Mouse (Mus musculus) limb, embryonic 15.5 days (tissue): ENCODE measurements around the gene Bex2. TPM values are rescaled to one million over a fixed set of nuclear protein-coding genes. Genes with fewer than 3 reads are reported as not detected.
"Not testable (repeated sequence)": the region's sequence is repeated elsewhere in the genome, so short reads cannot be mapped to it uniquely, and the experiment has no call there.

Experiments used
- ATAC-seq: fragments of 200-750 bp; cut with Nextera tagmentation; 2 replicates; pipeline ENCODE4 v1.8.0; 2017; ENCODE audit warnings: low read depth, moderate TSS enrichment; ENCODE audit not compliant: insufficient number of reproducible peaks, low FRiP score, low TSS enrichment
- H3K27ac ChIP-seq: fragments of 300-500 bp; sonication (generic); 2 replicates; pipeline ENCODE4 v1.5.1; 2015; ENCODE audit warnings: moderate library complexity, mild to moderate bottlenecking, inconsistent platforms
- H3K27me3 ChIP-seq: fragments of 300-500 bp; sonication (generic); 2 replicates; pipeline ENCODE4 v1.6.1; 2015; ENCODE audit warnings: inconsistent platforms
- H3K36me3 ChIP-seq: fragments of 300-500 bp; sonication (generic); 2 replicates; pipeline ENCODE4 v1.6.1; 2015; ENCODE audit warnings: inconsistent platforms
- H3K4me1 ChIP-seq: fragments of 300-500 bp; sonication (generic); 2 replicates; pipeline ENCODE4 v1.6.1; 2015; ENCODE audit warnings: inconsistent platforms
- H3K4me2 ChIP-seq: fragments of 300-500 bp; sonication (generic); 2 replicates; pipeline ENCODE4 v1.6.1; 2015; ENCODE audit warnings: mild to moderate bottlenecking, inconsistent platforms
- H3K4me3 ChIP-seq: fragments of 300-500 bp; sonication (generic); 2 replicates; pipeline ENCODE4 v1.5.1; 2015; ENCODE audit warnings: mild to moderate bottlenecking, inconsistent platforms
- H3K9ac ChIP-seq: fragments of 300-500 bp; sonication (generic); 2 replicates; pipeline ENCODE4 v1.6.1; 2015; ENCODE audit warnings: inconsistent platforms
- H3K9me3 ChIP-seq: fragments of 300-500 bp; sonication (generic); 2 replicates; pipeline ENCODE4 v1.6.1; 2016; ENCODE audit warnings: inconsistent platforms
- WGBS: fragments of 180-500 bp; shearing (Covaris S2); methylation state at CpG from one replicate; pipeline ENCODE4 v1.1.7; 2015; 5-methylcytosine and 5-hydroxymethylcytosine counted together
- polyA plus RNA-seq: library from polyadenylated mRNA; unstranded; fragments of >200 nt; fragmentation: Nextera tagmentation; extraction: Ambion mirVana; gene quantifications from 2 replicates; pipeline ENCODE4 v1.2.1, GENCODE M21; 2015

The Bex2 gene
- polyA plus RNA-seq, 1 experiment from 2014 or later: 51.8 TPM

DNA sequence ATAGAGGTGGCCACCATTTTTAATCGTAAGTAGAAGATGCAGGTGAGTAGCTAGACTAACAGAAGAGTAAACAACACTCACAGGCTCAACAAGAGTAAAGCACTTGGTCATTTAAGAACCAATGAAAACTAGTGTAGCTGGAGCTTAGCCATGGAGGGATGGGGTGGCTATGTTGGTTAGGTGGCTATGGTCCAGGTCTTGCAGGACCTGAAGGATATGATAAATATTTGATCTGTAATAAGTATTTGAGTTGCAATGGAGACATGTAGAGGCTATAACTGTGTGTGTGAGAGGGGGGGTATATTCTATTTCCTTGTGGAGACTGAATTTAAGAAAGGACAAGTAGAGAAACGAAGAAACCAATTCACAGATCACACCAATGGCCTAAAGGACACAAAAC lies 16.8 kb downstream of the Bex2 start:
- Histone ChIP-seq H3K27me3 (peaks cover 3% of the 10 kb centered on the region; the same call in 1 of the 2 replicates), H3K9ac (no peak overlapping the region), H3K36me3 (no peaks in the 10 kb centered on the region), H3K9me3 (no peaks in the 10 kb centered on the region), H3K4me1 (no peaks in the 10 kb centered on the region), H3K27ac (no peak overlapping the region), H3K4me3 (no peak overlapping the region), H3K4me2 (no peak overlapping the region)
- WGBS: 69% methylated on average over 2 of the region's 2 CpGs
- ATAC-seq: no peak

DNA sequence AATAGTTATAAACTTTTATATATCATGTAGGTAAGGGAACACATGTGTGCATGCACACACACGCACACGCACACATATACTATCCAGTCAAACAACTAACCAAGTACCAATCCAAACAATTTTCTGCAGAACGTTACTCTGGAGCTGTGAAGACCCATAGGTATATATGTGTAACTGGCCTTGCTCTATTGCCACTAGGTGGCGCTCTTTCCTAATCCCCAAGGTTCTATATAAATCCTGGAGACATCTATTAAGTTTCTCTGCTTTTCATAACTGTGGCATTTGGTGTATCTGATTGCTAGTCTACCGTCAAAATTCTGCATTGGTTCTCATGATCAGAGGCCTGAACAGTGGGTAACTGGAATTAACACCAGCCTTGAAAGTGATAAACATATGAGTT lies 20.5 kb downstream of the Bex2 start:
- no peak overlapping the region for H3K4me2 ChIP-seq
- ATAC-seq: no peak
- H3K9ac ChIP-seq: no peak overlapping the region
- no peaks in the 10 kb centered on the region for H3K9me3 ChIP-seq
- 20% methylated on average over 5 of the region's 5 CpGs for WGBS
- no peak overlapping the region for H3K27ac ChIP-seq
- peaks cover 3% of the 10 kb centered on the region; the same call in 1 of the 2 replicates for H3K27me3 ChIP-seq
- H3K36me3 ChIP-seq: no peaks in the 10 kb centered on the region
- no peaks in the 10 kb centered on the region for H3K4me1 ChIP-seq
- no peak overlapping the region for H3K4me3 ChIP-seq

DNA sequence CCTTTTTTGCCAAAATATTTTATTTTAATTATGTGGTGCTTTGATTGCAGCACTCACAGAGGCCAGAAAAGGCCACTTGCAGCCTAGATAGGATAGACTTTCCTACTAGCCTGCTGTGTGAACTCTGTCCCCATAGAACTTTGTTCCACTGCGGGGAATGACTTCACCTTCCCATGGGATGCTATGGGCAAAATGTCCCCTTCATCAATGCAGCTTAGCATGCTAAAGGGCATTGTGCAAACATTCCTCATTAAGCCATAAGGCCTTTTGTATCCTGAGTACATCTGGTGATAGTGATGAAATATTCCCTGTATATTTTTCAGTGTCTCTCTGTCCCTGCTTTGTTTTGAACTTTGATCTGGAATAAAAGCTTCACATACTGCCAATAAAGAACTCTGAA lies 24.3 kb downstream of the Bex2 start:
- WGBS: 84% methylated on average over 1 of the region's 1 CpGs
- no peaks in the 10 kb centered on the region for H3K27me3 ChIP-seq
- ATAC-seq: no peak

DNA sequence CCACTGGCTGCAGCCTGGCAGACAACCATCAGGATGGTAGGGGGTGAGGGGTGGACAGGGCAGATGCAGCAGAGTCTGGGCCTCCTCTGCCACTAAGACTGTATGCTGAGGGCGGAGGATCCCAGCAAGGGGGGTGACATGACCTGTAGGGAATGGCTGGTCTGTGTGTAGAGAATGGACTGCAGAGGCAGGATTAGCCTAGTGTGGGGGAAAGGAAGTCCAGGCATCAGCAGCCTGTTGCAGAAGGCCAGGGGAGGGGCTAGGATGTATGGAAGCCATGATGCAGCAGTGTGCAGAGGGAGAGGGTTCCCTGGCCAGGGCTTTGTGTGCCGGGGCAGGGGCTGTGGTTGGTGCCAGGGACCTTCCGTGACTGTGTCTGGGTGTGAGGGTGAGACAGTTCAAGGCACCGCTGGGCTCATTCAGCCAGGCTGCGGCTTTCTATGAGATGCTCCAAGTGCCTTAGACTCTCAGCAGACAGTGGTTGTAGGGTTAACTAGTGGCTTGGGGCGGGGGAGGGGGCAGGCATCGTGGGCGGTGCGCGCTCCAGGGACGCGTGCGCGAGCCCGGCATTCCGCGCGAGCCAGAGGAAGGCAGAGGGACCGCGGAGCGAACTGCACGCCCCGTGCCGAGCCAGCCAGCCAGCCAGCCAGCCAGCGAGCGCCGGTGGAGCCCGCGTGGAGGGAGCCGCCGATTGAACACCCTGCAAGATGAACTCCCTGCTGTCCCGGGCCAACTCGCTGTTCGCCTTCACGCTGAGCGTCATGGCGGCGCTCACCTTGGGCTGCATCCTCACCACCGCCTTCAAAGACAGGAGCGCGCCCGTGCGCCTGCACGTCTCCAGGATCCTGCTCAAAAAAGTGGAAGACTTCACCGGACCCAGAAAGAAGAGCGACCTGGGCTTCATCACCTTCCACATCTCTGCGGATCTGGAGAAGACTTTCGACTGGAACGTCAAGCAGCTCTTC lies 35.0 kb downstream of the Bex2 start, which contains the start of gene Arxes1:
Gene Arxes1, plus strand, starts transcription at position 569 of the 965 bp plus-strand sequence.
- H3K27me3 ChIP-seq, H3K9me3 ChIP-seq, H3K9ac ChIP-seq, H3K36me3 ChIP-seq, H3K27ac ChIP-seq, H3K4me1 ChIP-seq: not testable (repeated sequence)
- ATAC-seq: peak; percentile 83
- Histone ChIP-seq H3K4me3 (peak within 1 kb of the TSS; percentile 26), H3K4me2 (peak within 1 kb of the TSS; percentile 27)
- 17% methylated on average over 10 of the region's 49 CpGs for WGBS

More for the DNA sequence above, 24.3 kb downstream of the Bex2 start:
- no peak overlapping the region for H3K4me3 ChIP-seq
- no peaks in the 10 kb centered on the region for H3K4me1 ChIP-seq
- H3K36me3 ChIP-seq: no peaks in the 10 kb centered on the region
- H3K9me3 ChIP-seq: no peaks in the 10 kb centered on the region
- no peak overlapping the region for H3K27ac ChIP-seq
- H3K4me2 ChIP-seq: no peak overlapping the region
- no peak overlapping the region for H3K9ac ChIP-seq

DNA sequence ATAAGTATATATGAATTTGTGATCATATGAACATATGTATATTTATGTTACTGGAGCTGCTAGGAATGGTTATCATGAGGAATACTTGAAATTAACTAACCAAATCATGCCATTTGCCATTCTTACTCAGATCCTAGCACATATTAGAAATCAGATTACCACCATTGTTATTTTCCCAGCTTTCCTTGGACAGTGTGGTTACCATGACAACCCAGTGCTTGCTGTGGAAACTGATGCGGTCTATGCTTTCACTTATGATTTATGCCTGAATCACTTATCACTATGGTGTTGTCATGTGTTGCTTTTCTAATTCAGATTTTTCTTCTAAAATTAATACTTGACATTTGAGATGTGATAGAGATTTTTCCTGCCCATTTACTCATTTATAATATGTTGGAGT lies 37.7 kb downstream of the Bex2 start:
- 66% methylated on average over 1 of the region's 1 CpGs for WGBS
- H3K9ac ChIP-seq: no peak overlapping the region
- no peak overlapping the region for H3K27ac ChIP-seq
- H3K4me3 ChIP-seq: no peak overlapping the region
- no peaks in the 10 kb centered on the region for H3K9me3 ChIP-seq
- H3K36me3 ChIP-seq: no peaks in the 10 kb centered on the region
- H3K27me3 ChIP-seq: peaks cover 3% of the 10 kb centered on the region; the same call in 1 of the 2 replicates
- no peaks in the 10 kb centered on the region for H3K4me1 ChIP-seq
- no peak for ATAC-seq
- H3K4me2 ChIP-seq: no peak overlapping the region

Other genes starting within 250 kb of the Bex2 start
- 37.8 and 38.8 TPM in 2 replicates for gene Gprasp2, start 229.2 kb downstream of the Bex2 start, polyA plus RNA-seq
- 52.1 and 54.1 TPM in 2 replicates for gene Arxes2, start 74.4 kb downstream of the Bex2 start, polyA plus RNA-seq
- 25.9 and 27.6 TPM in 2 replicates for gene Arxes1, start 34.9 kb downstream of the Bex2 start, polyA plus RNA-seq
- gene Nxf3, start 17.0 kb upstream of the Bex2 start, polyA plus RNA-seq: not detected in 2 replicates
- gene Bex4, start 70.8 kb upstream of the Bex2 start, polyA plus RNA-seq: 24.5 and 32.2 TPM in 2 replicates
- 206 and 225 TPM in 2 replicates for gene Tceal8, start 104.1 kb upstream of the Bex2 start, polyA plus RNA-seq
- gene Tceal5, start 135.6 kb upstream of the Bex2 start, polyA plus RNA-seq: 10.2 and 13.7 TPM in 2 replicates
- 99.1 and 272 TPM in 2 replicates for gene Tceal7, start 146.5 kb upstream of the Bex2 start, polyA plus RNA-seq
- 79.3 and 121 TPM in 2 replicates for gene Bex1, start 147.3 kb upstream of the Bex2 start, polyA plus RNA-seq
- 545 and 573 TPM in 2 replicates for gene Tceal9, start 176.8 kb upstream of the Bex2 start, polyA plus RNA-seq
- gene Bex3, start 202.0 kb upstream of the Bex2 start, polyA plus RNA-seq: 355 and 365 TPM in 2 replicates